Mouse (Mus musculus) liver, postnatal 0 days (tissue): Measurements from ENCODE around the gene Lad1.
A peak's percentile ranks its signal among the peaks of the same experiment; 100 is the strongest.

Experiments
- CTCF ChIP-seq: sonication (generic); IDR thresholded peaks from 2 replicates; pipeline ENCODE4 v1.5.1; 2016; ENCODE audit warnings: antibody characterized with exemption, low read depth
- EP300 ChIP-seq: IDR thresholded peaks from 2 replicates; pipeline ENCODE4 v1.6.1; 2016; ENCODE audit warnings: antibody characterized with exemption, low read depth, mild to moderate bottlenecking

DNA sequence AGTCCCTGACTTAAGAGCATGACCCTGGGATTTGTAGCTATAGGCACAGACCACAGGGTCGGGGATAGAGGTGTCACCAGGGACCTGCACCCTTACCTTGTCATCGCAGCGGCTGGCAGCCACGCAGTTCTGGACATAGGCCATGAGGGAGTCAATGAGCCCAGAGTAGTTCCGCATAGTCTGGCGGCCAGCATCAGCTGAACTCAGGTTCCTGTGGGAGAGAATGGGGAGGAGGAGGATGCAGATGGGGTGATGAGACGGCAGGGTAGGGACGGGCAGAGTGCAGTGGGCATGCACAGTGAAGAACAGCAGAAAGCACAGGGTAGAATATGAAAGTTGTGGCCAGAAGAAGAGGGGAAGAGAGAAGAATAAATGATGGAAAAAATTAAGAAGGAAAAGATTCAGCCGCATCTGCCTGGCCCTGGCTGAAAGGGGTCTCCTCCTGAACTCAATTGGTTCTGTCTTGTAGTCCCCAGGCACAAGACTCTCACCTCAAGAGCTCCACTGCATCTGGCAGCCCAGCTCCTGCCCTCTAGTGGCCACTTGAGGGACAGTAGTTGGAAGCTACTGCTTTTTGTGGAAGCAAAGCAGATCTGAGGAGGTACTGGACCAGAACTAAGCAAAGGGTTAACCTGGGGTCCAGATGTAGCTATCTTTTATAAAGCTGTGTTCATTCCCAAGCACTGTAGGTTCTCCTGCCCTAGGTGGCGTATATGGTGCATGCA, 64.1 kb downstream of the Lad1 start:
- TF ChIP-seq CTCF = peak; percentile 90
- TF ChIP-seq EP300 = no peak
